Mouse (Mus musculus): ENCODE results near the gene Nab1.

DNA sequence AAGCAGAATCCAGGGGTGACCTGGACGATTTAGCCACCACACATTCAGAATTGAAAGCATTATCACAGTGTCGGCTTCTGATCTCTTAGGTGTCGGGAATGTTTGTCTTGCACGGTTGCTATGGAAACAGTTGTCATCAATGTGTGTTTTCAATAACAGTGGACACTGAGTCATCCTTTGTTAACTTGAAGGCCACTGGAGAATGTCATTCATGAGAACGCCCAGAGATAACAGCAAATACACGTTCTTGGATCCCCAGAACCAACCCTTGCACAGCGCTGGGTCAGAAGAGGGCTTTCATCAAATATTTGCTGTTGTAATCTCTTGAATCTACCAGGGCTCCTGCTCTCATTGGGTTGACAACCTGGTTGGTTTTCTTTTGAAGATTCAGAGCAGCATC, 43.9 kb downstream of the Nab1 start:
- TF ChIP-seq CTCF (IDR thresholded peaks at IDR 0.05; ENCODE audit: extremely low read depth, insufficient read length, insufficient replicate concordance, low read depth, low read length), result no peak
- no peak for TF ChIP-seq POLR2A (IDR thresholded peaks at IDR 0.05; ENCODE audit: low read depth, low read length)
